Mouse (Mus musculus): ENCODE measurements around the gene Mboat2.

DNA sequence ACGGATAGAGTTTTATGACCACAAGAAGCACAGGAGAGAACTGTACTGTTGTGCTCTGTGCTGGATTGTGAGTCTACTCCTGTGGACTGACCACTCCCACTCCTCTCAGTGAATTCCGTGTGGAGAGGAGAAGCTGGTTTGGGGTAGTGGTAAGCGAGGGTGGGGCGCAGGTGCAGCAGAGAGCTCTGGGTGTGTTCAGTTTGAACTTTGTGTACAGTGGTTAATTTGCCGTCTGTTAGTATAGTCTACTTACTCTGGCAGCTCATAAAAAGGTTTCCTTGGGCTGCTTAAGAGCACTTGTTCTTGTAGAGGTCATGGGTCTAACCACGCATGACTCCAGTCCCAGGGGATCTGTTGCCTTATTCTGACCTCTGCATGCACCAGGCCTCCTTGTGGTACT is 36.0 kb downstream of the Mboat2 start:
- TF ChIP-seq EP300 (IDR thresholded peaks at IDR 0.05; ENCODE audit: low read depth) (no peak), CTCF (IDR thresholded peaks at IDR 0.05; ENCODE audit: low read depth) (no peak)

Measured in heart, postnatal 0 days (tissue).